Mouse (Mus musculus): ENCODE results near the gene D2hgdh. TPM values are rescaled to one million over a fixed set of nuclear protein-coding genes. Genes with fewer than 3 reads are reported as not detected.
A peak's percentile ranks its signal among the peaks of the same experiment; 100 is the strongest.

D2hgdh gene
- polyA plus RNA-seq (2015; fragmentation: Nextera tagmentation; extraction: Ambion mirVana): 7.5 and 8.6 TPM in 2 replicates

- DNase-seq (ENCODE audit: low spot score) (peak; percentile 28), ATAC-seq (ENCODE audit: low FRiP score, low TSS enrichment) (peak; percentile 8)
- Histone ChIP-seq H3K9ac (ENCODE audit: low read length) (peak within 1 kb of the TSS; percentile 70), H3K4me2 (replicated peaks; ENCODE audit: low read depth) (peak within 1 kb of the TSS; percentile 72), H3K27ac (replicated peaks) (peak within 1 kb of the TSS; percentile 97), H3K27me3 (ENCODE audit: control insufficient read depth, insufficient read depth, low read length) (no peaks in the 10 kb centered on the region), H3K9me3 (ENCODE audit: control insufficient read depth, low read length) (no peaks in the 10 kb centered on the region), H3K4me1 (replicated peaks; ENCODE audit: control insufficient read depth, insufficient read depth) (peaks cover 3% of the 10 kb centered on the region; the same call in 1 of the 2 replicates), H3K4me3 (ENCODE audit: low read depth, low read length) (peak within 1 kb of the TSS; percentile 50), H3K36me3 (ENCODE audit: control insufficient read depth, insufficient read depth, low read length) (peaks cover 3% of the 10 kb centered on the region; the same call in 1 of the 2 replicates)
- 7% methylated on average over 10 of the region's 10 CpGs for WGBS
- TF ChIP-seq CTCF (IDR thresholded peaks at IDR 0.05; ENCODE audit: low read depth) (no peak), EP300 (optimal IDR thresholded peaks at IDR 0.05) (no peak)
These were observed at the start of gene D2hgdh for GRCm38 (mm10) chr1:93824609-93825008. TSS of gene D2hgdh (plus strand) at chr1:93824909.

- H3K36me3 ChIP-seq (ENCODE audit: control insufficient read depth, insufficient read depth, low read length): peaks cover 34% of the 10 kb centered on the region
- DNase-seq (ENCODE audit: low spot score): no peak
These were observed 48.0 kb upstream of the D2hgdh start for GRCm38 (mm10) chr1:93776686-93777085.

GRCm38 (mm10) chr1:93786912-93787311 lies 37.8 kb upstream of the D2hgdh start:
- ATAC-seq (ENCODE audit: low FRiP score, low TSS enrichment) (no peak), DNase-seq (ENCODE audit: low spot score) (no peak)
- Histone ChIP-seq H3K27me3 (ENCODE audit: control insufficient read depth, insufficient read depth, low read length) (no peaks in the 10 kb centered on the region), H3K4me2 (replicated peaks; ENCODE audit: low read depth) (no peak overlapping the region), H3K36me3 (ENCODE audit: control insufficient read depth, insufficient read depth, low read length) (peaks cover 36% of the 10 kb centered on the region), H3K4me3 (ENCODE audit: low read depth, low read length) (no peak overlapping the region), H3K4me1 (replicated peaks; ENCODE audit: control insufficient read depth, insufficient read depth) (no peaks in the 10 kb centered on the region), H3K9me3 (ENCODE audit: control insufficient read depth, low read length) (no peaks in the 10 kb centered on the region), H3K9ac (ENCODE audit: low read length) (no peak overlapping the region), H3K27ac (replicated peaks) (no peak overlapping the region)
- 74% methylated on average over 2 of the region's 2 CpGs for WGBS
- no peak for TF ChIP-seq CTCF (IDR thresholded peaks at IDR 0.05; ENCODE audit: low read depth)
- no peak for TF ChIP-seq EP300 (optimal IDR thresholded peaks at IDR 0.05)

More at GRCm38 (mm10) chr1:93776686-93777085, 48.0 kb upstream of the D2hgdh start:
- Histone ChIP-seq H3K4me1 (replicated peaks; ENCODE audit: control insufficient read depth, insufficient read depth) (no peaks in the 10 kb centered on the region), H3K4me3 (ENCODE audit: low read depth, low read length) (no peak overlapping the region), H3K4me2 (replicated peaks; ENCODE audit: low read depth) (no peak overlapping the region), H3K27me3 (ENCODE audit: control insufficient read depth, insufficient read depth, low read length) (no peaks in the 10 kb centered on the region), H3K9ac (ENCODE audit: low read length) (no peak overlapping the region), H3K9me3 (ENCODE audit: control insufficient read depth, low read length) (no peaks in the 10 kb centered on the region), H3K27ac (replicated peaks) (no peak overlapping the region)
- ATAC-seq (ENCODE audit: low FRiP score, low TSS enrichment): no peak
- no peak for TF ChIP-seq CTCF (IDR thresholded peaks at IDR 0.05; ENCODE audit: low read depth)
- WGBS: 93% methylated on average over 5 of the region's 5 CpGs

- 91% methylated on average over 8 of the region's 8 CpGs for WGBS
- Histone ChIP-seq H3K36me3 (ENCODE audit: control insufficient read depth, insufficient read depth, low read length) (peaks cover 17% of the 10 kb centered on the region), H3K4me3 (ENCODE audit: low read depth, low read length) (no peak overlapping the region), H3K9me3 (ENCODE audit: control insufficient read depth, low read length) (no peaks in the 10 kb centered on the region), H3K4me1 (replicated peaks; ENCODE audit: control insufficient read depth, insufficient read depth) (no peaks in the 10 kb centered on the region), H3K27me3 (ENCODE audit: control insufficient read depth, insufficient read depth, low read length) (no peaks in the 10 kb centered on the region), H3K4me2 (replicated peaks; ENCODE audit: low read depth) (no peak overlapping the region), H3K9ac (ENCODE audit: low read length) (no peak overlapping the region), H3K27ac (replicated peaks) (no peak overlapping the region)
- DNase-seq (ENCODE audit: low spot score) (no peak), ATAC-seq (ENCODE audit: low FRiP score, low TSS enrichment) (no peak)
- no peak for TF ChIP-seq CTCF (IDR thresholded peaks at IDR 0.05; ENCODE audit: low read depth)
- no peak for TF ChIP-seq EP300 (optimal IDR thresholded peaks at IDR 0.05)
These were observed 30.2 kb upstream of the D2hgdh start for GRCm38 (mm10) chr1:93794526-93794925.

- no peak for ATAC-seq (ENCODE audit: low FRiP score, low TSS enrichment)
- Histone ChIP-seq H3K9me3 (ENCODE audit: control insufficient read depth, low read length) (no peaks in the 10 kb centered on the region), H3K4me1 (replicated peaks; ENCODE audit: control insufficient read depth, insufficient read depth) (no peaks in the 10 kb centered on the region), H3K4me3 (ENCODE audit: low read depth, low read length) (no peak overlapping the region), H3K9ac (ENCODE audit: low read length) (no peak overlapping the region), H3K36me3 (ENCODE audit: control insufficient read depth, insufficient read depth, low read length) (peaks cover 13% of the 10 kb centered on the region), H3K27ac (replicated peaks) (no peak overlapping the region), H3K4me2 (replicated peaks; ENCODE audit: low read depth) (no peak overlapping the region), H3K27me3 (ENCODE audit: control insufficient read depth, insufficient read depth, low read length) (no peaks in the 10 kb centered on the region)
- WGBS: 73% methylated on average over 8 of the region's 8 CpGs
- DNase-seq (ENCODE audit: low spot score): no peak
- TF ChIP-seq EP300 (optimal IDR thresholded peaks at IDR 0.05): no peak
- TF ChIP-seq CTCF (IDR thresholded peaks at IDR 0.05; ENCODE audit: low read depth): no peak
These were observed 28.8 kb upstream of the D2hgdh start for GRCm38 (mm10) chr1:93795886-93796285.

GRCm38 (mm10) chr1:93800670-93801503 lies 23.8 kb upstream of the D2hgdh start:
- H3K9ac ChIP-seq (ENCODE audit: low read length): peak overlapping the region; percentile 75
- no peak for TF ChIP-seq EP300 (optimal IDR thresholded peaks at IDR 0.05)
- no peak for TF ChIP-seq CTCF (IDR thresholded peaks at IDR 0.05; ENCODE audit: low read depth)
- no peaks in the 10 kb centered on the region for H3K27me3 ChIP-seq (ENCODE audit: control insufficient read depth, insufficient read depth, low read length)
- H3K9me3 ChIP-seq (ENCODE audit: control insufficient read depth, low read length): no peaks in the 10 kb centered on the region
- peak overlapping the region; percentile 74 for H3K27ac ChIP-seq (replicated peaks)
- no peak for ATAC-seq (ENCODE audit: low FRiP score, low TSS enrichment)
- DNase-seq (ENCODE audit: low spot score): no peak
- WGBS: 72% methylated on average over 21 of the region's 21 CpGs
- peaks cover 7% of the 10 kb centered on the region; the same call in 1 of the 2 replicates for H3K4me1 ChIP-seq (replicated peaks; ENCODE audit: control insufficient read depth, insufficient read depth)
- no peaks in the 10 kb centered on the region for H3K36me3 ChIP-seq (ENCODE audit: control insufficient read depth, insufficient read depth, low read length)
- peak overlapping the region; percentile 64 for H3K4me3 ChIP-seq (ENCODE audit: low read depth, low read length)
- peak overlapping the region; percentile 74 for H3K4me2 ChIP-seq (replicated peaks; ENCODE audit: low read depth)
